Mouse (Mus musculus): Measurements from ENCODE around the gene Tomt. TPM values are rescaled to one million over a fixed set of nuclear protein-coding genes. Genes with fewer than 3 reads are reported as not detected.
"Not testable (repeated sequence)": the region's sequence is repeated elsewhere in the genome, so short reads cannot be mapped to it uniquely, and the experiment has no call there.

Gene Tomt
- polyA plus RNA-seq, 1 experiment from 2014 or later = 0.31 TPM

DNA sequence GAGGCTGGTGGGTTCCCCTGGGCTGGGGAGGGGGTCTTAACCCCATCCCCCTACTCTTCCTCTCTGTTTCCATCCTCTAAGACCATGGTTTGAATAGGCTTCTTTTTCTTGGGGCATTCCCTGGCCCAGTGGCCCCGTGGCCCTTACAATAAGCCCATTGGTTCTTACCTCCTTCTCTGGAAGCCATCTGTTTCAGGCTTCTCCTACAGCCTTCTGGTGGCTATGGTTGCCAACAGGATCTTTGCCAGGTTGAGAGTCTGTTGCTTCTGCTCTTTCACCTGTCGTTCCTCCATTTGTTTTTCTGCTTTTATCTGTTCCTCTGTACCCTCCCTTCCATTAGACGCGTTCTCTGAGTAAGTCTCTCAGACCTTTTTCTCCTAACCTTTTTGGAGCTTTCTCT lies 31.4 kb upstream of the Tomt start:
- Histone ChIP-seq H3K4me1 (ENCODE audit: control insufficient read depth, low read depth, low read length) (peaks cover 33% of the 10 kb centered on the region), H3K4me3 (ENCODE audit: low read depth, low read length) (no peak overlapping the region), H3K36me3 (ENCODE audit: control insufficient read depth, insufficient read depth) (no peaks in the 10 kb centered on the region; the same call in 1 of the 2 replicates), H3K27ac (ENCODE audit: low read length) (no peak overlapping the region), H3K9me3 (replicated peaks; ENCODE audit: control insufficient read depth, low read length) (no peaks in the 10 kb centered on the region), H3K27me3 (ENCODE audit: control insufficient read depth, insufficient read depth, low read depth, low read length) (no peaks in the 10 kb centered on the region), H3K9ac (ENCODE audit: low read depth, low read length) (no peak overlapping the region), H3K4me2 (ENCODE audit: low read depth, low read length) (no peak overlapping the region)
- WGBS (ENCODE audit: insufficient replicate concordance) = 90% methylated on average over 4 of the region's 4 CpGs
- no peak for ATAC-seq (ENCODE audit: low read depth)

DNA sequence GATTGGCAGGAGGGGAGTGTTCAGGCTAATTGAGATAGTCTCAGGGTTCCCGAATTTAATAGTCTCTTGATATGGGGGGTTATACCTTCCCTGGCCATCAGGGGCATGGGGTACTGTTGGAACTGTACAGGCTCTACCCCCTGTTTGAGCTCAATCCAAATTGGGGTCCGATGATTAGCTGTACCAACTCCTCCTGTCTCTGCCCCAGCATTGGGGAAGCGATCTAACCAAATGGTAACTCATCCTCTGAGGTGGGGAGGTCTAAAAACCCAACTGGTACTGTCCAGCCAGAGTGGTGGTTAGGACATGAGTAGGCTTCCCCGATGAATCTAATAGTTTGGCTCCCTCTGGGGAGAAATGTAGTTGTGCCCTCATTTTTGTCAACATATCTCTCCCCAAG lies 30.8 kb upstream of the Tomt start:
- no peaks in the 10 kb centered on the region for H3K9me3 ChIP-seq (replicated peaks; ENCODE audit: control insufficient read depth, low read length)
- no peaks in the 10 kb centered on the region; the same call in 1 of the 2 replicates for H3K36me3 ChIP-seq (ENCODE audit: control insufficient read depth, insufficient read depth)
- ATAC-seq (ENCODE audit: low read depth) = no peak
- H3K4me2 ChIP-seq (ENCODE audit: low read depth, low read length) = no peak overlapping the region
- no peaks in the 10 kb centered on the region for H3K27me3 ChIP-seq (ENCODE audit: control insufficient read depth, insufficient read depth, low read depth, low read length)
- peaks cover 36% of the 10 kb centered on the region for H3K4me1 ChIP-seq (ENCODE audit: control insufficient read depth, low read depth, low read length)
- H3K27ac ChIP-seq (ENCODE audit: low read length) = no peak overlapping the region
- H3K9ac ChIP-seq (ENCODE audit: low read depth, low read length) = no peak overlapping the region
- 84% methylated on average over 4 of the region's 4 CpGs for WGBS (ENCODE audit: insufficient replicate concordance)
- H3K4me3 ChIP-seq (ENCODE audit: low read depth, low read length) = no peak overlapping the region

DNA sequence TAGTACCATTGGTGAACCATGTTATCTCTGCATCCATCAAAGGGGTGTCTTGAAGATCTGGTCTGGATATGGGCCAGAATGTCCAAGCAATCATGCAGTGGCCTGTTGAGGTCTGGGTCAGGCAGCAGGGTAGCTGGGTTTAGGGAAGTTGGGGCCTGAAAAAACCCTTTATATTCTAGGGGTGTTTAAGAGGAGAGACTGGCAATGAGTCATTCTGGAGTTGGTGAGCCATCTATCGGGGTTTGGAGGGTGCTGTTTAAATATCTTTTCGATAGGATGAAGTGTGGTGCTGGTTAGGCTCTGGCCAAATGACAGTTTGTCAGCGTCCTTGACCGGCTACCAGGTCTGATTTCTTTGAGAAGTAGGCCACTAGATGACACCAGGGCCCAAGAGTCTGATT lies 29.8 kb upstream of the Tomt start:
- peak overlapping the region; percentile 68 for H3K4me2 ChIP-seq (ENCODE audit: low read depth, low read length)
- 0 out of 2 replicates have a peak overlapping the region, but pooled peaks have one; percentile 26 for H3K27ac ChIP-seq (ENCODE audit: low read length)
- no peak for ATAC-seq (ENCODE audit: low read depth)
- H3K36me3 ChIP-seq (ENCODE audit: control insufficient read depth, insufficient read depth) = no peaks in the 10 kb centered on the region; the same call in 1 of the 2 replicates
- H3K4me1 ChIP-seq (ENCODE audit: control insufficient read depth, low read depth, low read length) = peaks cover 31% of the 10 kb centered on the region
- peak overlapping the region; percentile 81 for H3K4me3 ChIP-seq (ENCODE audit: low read depth, low read length)
- no peaks in the 10 kb centered on the region for H3K9me3 ChIP-seq (replicated peaks; ENCODE audit: control insufficient read depth, low read length)
- peak overlapping the region; percentile 89 for H3K9ac ChIP-seq (ENCODE audit: low read depth, low read length)
- no peaks in the 10 kb centered on the region for H3K27me3 ChIP-seq (ENCODE audit: control insufficient read depth, insufficient read depth, low read depth, low read length)
- WGBS (ENCODE audit: insufficient replicate concordance) = 87% methylated on average over 4 of the region's 4 CpGs

DNA sequence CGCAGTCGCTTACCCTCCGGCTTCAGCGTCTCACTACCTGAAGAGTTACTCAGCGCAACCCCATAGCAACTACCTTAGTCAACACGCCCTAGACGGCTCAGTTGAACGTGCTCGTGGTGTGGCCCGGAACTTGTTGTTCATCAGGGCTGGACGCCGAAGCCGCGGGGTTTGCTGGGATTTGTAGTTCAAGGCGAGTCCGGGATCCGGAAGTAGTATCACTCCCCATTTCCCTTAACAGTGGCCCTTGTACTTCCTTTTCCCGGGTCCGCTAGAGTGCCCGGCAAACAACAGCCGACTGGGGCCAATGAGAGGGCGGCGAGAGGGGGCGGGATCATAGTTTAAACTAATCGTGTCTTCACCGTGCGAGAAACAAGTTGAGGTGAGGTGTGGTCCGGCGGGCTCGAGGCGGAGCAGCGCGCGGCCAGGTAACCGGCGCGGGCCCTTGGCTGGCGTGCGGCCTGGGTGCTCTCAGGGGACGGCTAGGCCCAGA lies 27.6 kb upstream of the Tomt start, which contains the start of the genes Lrrc51 and Numa1:
Gene Lrrc51 (minus strand): TSS at position 145 of the 490 bp plus-strand sequence.
Gene Numa1 (plus strand): TSS at position 361 of the 490 bp plus-strand sequence.
- under 1% methylated on average over 40 of the region's 40 CpGs for WGBS (ENCODE audit: insufficient replicate concordance)
- Histone ChIP-seq H3K4me3 (ENCODE audit: low read depth, low read length) (peak within 1 kb of the TSS; percentile 81), H3K9me3 (replicated peaks; ENCODE audit: control insufficient read depth, low read length) (no peaks in the 10 kb centered on the region), H3K27ac (ENCODE audit: low read length) (peak within 1 kb of the TSS; percentile 93), H3K27me3 (ENCODE audit: control insufficient read depth, insufficient read depth, low read depth, low read length) (no peaks in the 10 kb centered on the region), H3K4me2 (ENCODE audit: low read depth, low read length) (peak within 1 kb of the TSS; percentile 91), H3K4me1 (ENCODE audit: control insufficient read depth, low read depth, low read length) (peaks cover 31% of the 10 kb centered on the region), H3K9ac (ENCODE audit: low read depth, low read length) (peak within 1 kb of the TSS; percentile 89), H3K36me3 (ENCODE audit: control insufficient read depth, insufficient read depth) (no peaks in the 10 kb centered on the region)
- peak; percentile 97 for ATAC-seq (ENCODE audit: low read depth)

DNA sequence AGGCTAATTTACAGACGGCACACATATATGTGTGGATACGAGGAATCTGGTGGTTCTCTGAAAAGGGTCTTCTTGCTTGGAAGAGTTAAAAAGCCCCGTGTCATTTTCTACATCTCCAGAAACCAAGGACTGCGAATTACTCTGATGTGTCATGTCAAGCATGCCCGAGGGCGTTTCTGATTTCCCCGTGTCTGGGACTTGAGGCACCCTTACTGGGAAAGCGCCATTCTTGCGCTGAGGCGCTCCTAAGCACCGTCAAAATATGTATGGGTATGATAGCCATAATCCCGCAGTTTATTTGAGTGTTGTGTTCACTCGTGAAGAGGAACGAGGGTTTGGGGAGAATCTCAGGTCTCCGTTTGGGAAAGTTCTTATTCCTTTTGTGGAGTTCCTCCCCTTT lies 27.1 kb upstream of the Tomt start:
- peak; percentile 27 for ATAC-seq (ENCODE audit: low read depth)
- Histone ChIP-seq H3K27ac (ENCODE audit: low read length) (peak overlapping the region; percentile 93), H3K4me2 (ENCODE audit: low read depth, low read length) (peak overlapping the region; percentile 91), H3K9ac (ENCODE audit: low read depth, low read length) (peak overlapping the region; percentile 77), H3K4me3 (ENCODE audit: low read depth, low read length) (peak overlapping the region; percentile 81), H3K9me3 (replicated peaks; ENCODE audit: control insufficient read depth, low read length) (no peaks in the 10 kb centered on the region), H3K4me1 (ENCODE audit: control insufficient read depth, low read depth, low read length) (peaks cover 31% of the 10 kb centered on the region), H3K27me3 (ENCODE audit: control insufficient read depth, insufficient read depth, low read depth, low read length) (no peaks in the 10 kb centered on the region), H3K36me3 (ENCODE audit: control insufficient read depth, insufficient read depth) (no peaks in the 10 kb centered on the region)
- WGBS (ENCODE audit: insufficient replicate concordance) = 3% methylated on average over 15 of the region's 15 CpGs

DNA sequence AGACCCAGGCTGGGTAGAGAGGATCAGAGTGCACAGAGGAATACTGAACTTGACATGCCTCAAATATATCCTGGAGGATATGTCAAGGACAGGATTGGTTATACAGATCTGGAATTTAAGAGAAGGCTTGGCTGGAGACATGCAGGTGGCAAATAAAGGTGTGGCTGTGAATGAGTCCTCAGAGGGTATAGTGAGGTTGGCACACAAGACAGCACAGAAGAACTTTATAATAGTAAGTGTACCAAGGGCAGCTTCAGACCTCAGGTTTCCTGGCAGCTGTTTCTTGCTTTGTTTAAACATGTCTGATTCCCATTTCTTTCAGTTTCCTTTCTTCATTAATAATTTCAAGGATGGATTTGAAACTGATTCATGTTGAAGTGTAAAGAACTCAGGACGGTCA lies 26.4 kb upstream of the Tomt start:
- Histone ChIP-seq H3K4me1 (ENCODE audit: control insufficient read depth, low read depth, low read length) (peaks cover 31% of the 10 kb centered on the region), H3K9me3 (replicated peaks; ENCODE audit: control insufficient read depth, low read length) (no peaks in the 10 kb centered on the region), H3K27ac (ENCODE audit: low read length) (no peak overlapping the region), H3K9ac (ENCODE audit: low read depth, low read length) (no peak overlapping the region), H3K36me3 (ENCODE audit: control insufficient read depth, insufficient read depth) (no peaks in the 10 kb centered on the region), H3K4me2 (ENCODE audit: low read depth, low read length) (peak overlapping the region; percentile 91), H3K4me3 (ENCODE audit: low read depth, low read length) (0 out of 2 replicates have a peak overlapping the region, but pooled peaks have one; percentile 25), H3K27me3 (ENCODE audit: control insufficient read depth, insufficient read depth, low read depth, low read length) (no peaks in the 10 kb centered on the region)
- ATAC-seq (ENCODE audit: low read depth) = no peak
- WGBS (ENCODE audit: insufficient replicate concordance) = 76% methylated on average over 1 of the region's 1 CpGs

DNA sequence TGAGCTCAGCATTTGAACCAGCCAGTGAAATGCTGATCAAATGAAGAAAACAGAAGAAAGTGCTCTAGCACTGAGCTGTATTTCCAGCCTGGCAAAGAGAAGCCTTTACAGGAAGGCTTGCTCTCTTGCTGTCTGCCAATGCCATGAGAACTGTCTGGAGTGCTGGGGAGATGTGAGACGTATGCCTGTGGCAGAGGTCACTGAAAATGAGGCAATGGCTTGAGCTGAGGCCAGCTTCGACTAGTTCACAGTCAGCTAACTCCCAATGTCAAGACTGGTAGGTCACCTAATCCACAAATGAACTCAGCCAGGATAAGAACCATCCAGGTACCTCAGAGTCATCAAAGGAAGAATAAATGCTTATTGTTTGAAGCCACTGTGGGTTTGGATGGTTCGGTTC lies 21.9 kb upstream of the Tomt start:
- H3K9ac ChIP-seq (ENCODE audit: low read depth, low read length) = no peak overlapping the region
- no peaks in the 10 kb centered on the region for H3K27me3 ChIP-seq (ENCODE audit: control insufficient read depth, insufficient read depth, low read depth, low read length)
- 70% methylated on average over 3 of the region's 3 CpGs for WGBS (ENCODE audit: insufficient replicate concordance)

DNA sequence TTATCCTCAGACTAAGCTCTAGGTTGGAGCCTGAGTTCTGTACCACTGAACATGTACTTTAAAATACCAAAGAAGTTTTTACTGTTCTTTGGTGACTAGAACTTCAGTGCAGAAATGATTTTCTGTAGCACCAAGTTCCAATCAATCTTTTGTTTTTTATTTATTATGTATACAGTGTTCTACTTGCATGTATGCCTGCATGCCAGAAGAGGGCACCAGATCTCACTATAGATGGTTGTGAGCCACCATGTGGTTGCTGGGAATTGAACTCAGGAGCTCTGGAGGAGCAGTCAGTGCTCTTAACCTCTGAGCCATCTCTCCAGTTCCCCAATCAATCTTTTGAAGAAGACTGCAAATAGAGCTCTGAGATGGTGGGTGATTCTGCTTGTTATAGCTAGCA lies 19.7 kb upstream of the Tomt start:
- not testable (repeated sequence) for H3K9me3 ChIP-seq (replicated peaks; ENCODE audit: control insufficient read depth, low read length); H3K4me2 ChIP-seq (ENCODE audit: low read depth, low read length)

More for the DNA sequence above, 21.9 kb upstream of the Tomt start:
- Histone ChIP-seq H3K4me3 (ENCODE audit: low read depth, low read length) (no peak overlapping the region), H3K36me3 (ENCODE audit: control insufficient read depth, insufficient read depth) (no peaks in the 10 kb centered on the region), H3K9me3 (replicated peaks; ENCODE audit: control insufficient read depth, low read length) (no peaks in the 10 kb centered on the region), H3K27ac (ENCODE audit: low read length) (no peak overlapping the region), H3K4me1 (ENCODE audit: control insufficient read depth, low read depth, low read length) (peaks cover 6% of the 10 kb centered on the region), H3K4me2 (ENCODE audit: low read depth, low read length) (no peak overlapping the region)
- no peak for ATAC-seq (ENCODE audit: low read depth)

DNA sequence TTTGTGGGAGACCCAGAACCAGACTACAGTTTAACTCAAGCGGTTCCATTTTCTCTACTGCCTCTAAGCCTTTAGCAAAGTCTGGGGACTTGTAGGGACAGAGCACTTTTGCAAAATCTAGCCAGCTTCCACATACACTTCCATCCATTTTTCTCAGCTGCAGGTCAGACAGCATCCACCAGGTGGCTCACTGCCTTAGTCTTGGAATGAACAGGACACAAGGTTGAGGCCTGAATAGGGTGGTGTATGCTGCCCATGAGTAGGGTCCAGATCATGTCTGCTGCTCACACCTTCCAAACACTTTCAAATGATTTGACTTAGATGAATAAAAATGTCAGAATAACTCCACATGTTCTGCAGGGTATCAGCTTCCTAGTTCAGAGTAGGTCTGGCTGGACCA lies 11.9 kb upstream of the Tomt start:
- no peaks in the 10 kb centered on the region for H3K4me1 ChIP-seq (ENCODE audit: control insufficient read depth, low read depth, low read length)
- 10% methylated on average over 1 of the region's 1 CpGs for WGBS (ENCODE audit: insufficient replicate concordance)
- no peak overlapping the region for H3K27ac ChIP-seq (ENCODE audit: low read length)
- no peak overlapping the region for H3K9ac ChIP-seq (ENCODE audit: low read depth, low read length)
- H3K36me3 ChIP-seq (ENCODE audit: control insufficient read depth, insufficient read depth) = peaks cover 6% of the 10 kb centered on the region
- ATAC-seq (ENCODE audit: low read depth) = 0 out of 2 replicates have a peak, but pooled peaks have one; percentile 39
- no peak overlapping the region for H3K4me2 ChIP-seq (ENCODE audit: low read depth, low read length)
- no peaks in the 10 kb centered on the region for H3K27me3 ChIP-seq (ENCODE audit: control insufficient read depth, insufficient read depth, low read depth, low read length)
- H3K4me3 ChIP-seq (ENCODE audit: low read depth, low read length) = no peak overlapping the region
- no peaks in the 10 kb centered on the region for H3K9me3 ChIP-seq (replicated peaks; ENCODE audit: control insufficient read depth, low read length)

More for the DNA sequence above, 19.7 kb upstream of the Tomt start:
- H3K9ac ChIP-seq (ENCODE audit: low read depth, low read length); H3K4me3 ChIP-seq (ENCODE audit: low read depth, low read length); H3K27me3 ChIP-seq (ENCODE audit: control insufficient read depth, insufficient read depth, low read depth, low read length); H3K36me3 ChIP-seq (ENCODE audit: control insufficient read depth, insufficient read depth); H3K4me1 ChIP-seq (ENCODE audit: control insufficient read depth, low read depth, low read length); H3K27ac ChIP-seq (ENCODE audit: low read length); ATAC-seq (ENCODE audit: low read depth): not testable (repeated sequence)

Measured in liver, embryonic 16.5 days (tissue).